Mouse (Mus musculus): ENCODE results near the gene Insr. TPM values are rescaled to one million over a fixed set of nuclear protein-coding genes. Genes with fewer than 3 reads are reported as not detected.

Insr gene
- total RNA-seq, 2 experiments from 2014 or later: 43.7 to 47.7 TPM

- DNase-seq (ENCODE audit: low spot score in 2 of 2): no peak
- intact Hi-C loops (cut with DNase I): no loop called here
These were observed 2.2 kb downstream of the Insr start for GRCm38 (mm10) chr8:3277266-3277665.

- DNase-seq (ENCODE audit: low spot score in 2 of 2): no peak
- intact Hi-C loops (cut with DNase I): no loop called here
These were observed 3.4 kb downstream of the Insr start for GRCm38 (mm10) chr8:3276009-3276408.

GRCm38 (mm10) chr8:3275189-3275588, 4.2 kb downstream of the Insr start:
- intact Hi-C loops (cut with DNase I): no loop called here
- DNase-seq (ENCODE audit: low spot score in 2 of 2): no peak

- intact Hi-C loops (cut with DNase I): no loop called here
- DNase-seq (ENCODE audit: low spot score in 2 of 2): no peak
These were observed 5.6 kb downstream of the Insr start for GRCm38 (mm10) chr8:3273799-3274198.

DNA sequence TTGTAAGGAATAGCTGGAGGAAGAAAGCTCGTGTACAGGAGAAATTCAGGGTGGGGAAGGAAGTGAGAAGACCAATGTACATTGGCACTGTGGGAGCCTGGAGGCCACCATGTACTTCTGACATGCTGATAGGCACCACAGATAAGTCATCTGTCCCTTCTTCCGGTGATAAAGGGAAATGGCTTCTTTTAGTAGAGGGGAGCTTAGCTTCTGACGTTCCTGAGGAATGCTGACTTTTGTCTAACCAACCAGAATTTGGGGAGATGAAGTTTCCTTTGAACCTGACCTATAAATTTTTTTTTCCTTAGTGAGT, 12.0 kb downstream of the Insr start:
- intact Hi-C loops (cut with DNase I): no loop called here

DNA sequence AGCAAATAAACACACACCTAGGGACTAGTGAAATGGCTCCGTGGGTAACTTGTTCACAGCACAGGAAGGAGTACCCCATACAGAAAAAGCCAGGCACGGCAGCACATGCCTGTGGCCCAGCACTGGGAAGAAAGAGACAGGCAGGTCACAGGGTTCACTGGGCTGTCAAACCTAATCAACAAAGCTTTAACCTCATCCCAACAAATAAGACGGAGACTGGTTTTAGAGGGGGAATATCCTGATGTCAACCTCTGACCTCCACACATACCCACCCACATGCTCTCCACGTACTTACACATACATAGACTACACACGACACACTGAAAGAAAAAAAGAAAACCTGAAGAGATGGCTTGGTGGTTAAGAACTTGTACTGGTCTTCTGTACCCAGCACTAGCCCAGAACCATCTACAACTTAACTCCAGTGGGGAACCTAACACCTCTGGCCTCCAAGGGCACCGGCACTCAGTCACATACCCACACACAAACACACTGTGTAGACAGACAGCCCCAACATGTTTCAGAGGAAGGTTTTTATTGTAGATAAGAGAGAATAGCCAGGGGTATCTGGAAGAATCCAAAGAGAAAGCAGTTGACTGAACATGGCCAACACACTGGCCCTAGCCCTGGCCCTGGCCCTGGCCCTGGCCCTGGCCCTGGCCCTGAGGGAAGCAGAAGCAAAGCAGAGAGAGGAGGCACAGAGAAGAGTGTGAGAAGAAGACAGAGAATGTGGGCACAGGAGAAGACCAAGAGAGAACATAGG, 12.6 kb downstream of the Insr start:
- intact Hi-C loops (cut with DNase I): no loop called here

More for the DNA sequence above, 12.0 kb downstream of the Insr start:
- DNase-seq (ENCODE audit: low spot score in 2 of 2): no peak

GRCm38 (mm10) chr8:3265182-3265581, 14.2 kb downstream of the Insr start:
- DNase-seq (ENCODE audit: low spot score in 2 of 2): no peak
- intact Hi-C loops (cut with DNase I): no loop called here

More for the DNA sequence above, 12.6 kb downstream of the Insr start:
- DNase-seq (ENCODE audit: low spot score in 2 of 2): no peak

DNA sequence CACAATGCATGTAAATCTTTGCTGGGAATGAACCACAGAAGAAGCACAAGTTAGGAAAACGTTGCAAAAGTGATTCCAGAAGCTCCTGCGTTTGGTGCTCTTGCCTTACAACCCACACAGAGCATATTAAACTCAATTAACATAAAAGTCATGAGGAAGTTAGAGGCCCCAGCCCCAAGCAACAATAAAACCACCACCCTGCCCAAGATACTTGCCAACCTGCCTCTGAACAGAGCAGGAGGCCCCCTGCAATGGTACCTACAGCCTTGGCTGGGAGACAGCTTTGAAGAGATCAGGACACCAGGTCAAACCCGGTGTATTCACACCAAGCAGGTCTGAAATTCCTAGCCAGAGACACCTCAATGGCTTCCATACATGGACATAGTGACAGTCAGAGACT, 16.6 kb downstream of the Insr start:
- DNase-seq (ENCODE audit: low spot score in 2 of 2): no peak
- intact Hi-C loops (cut with DNase I): no loop called here

DNA sequence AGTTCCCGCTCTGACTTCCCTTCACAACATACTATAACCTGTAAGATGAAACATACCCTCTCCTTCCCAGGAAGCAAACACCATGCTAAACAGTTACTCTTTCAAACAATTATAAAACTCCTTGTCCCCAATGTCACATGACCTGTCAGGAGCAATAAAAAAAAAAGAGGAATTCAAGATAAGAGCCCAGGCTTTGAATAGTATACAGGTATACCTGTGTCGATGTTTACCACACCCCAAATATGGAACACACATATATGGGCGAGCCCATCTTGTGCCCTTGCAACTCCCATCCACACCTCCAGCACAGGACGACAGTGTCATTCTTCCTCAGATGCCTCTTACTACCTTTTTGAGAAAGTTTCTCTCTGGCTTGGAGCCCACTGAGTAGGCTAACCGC, 18.3 kb downstream of the Insr start:
- intact Hi-C loops (cut with DNase I): no loop called here
- no peak for DNase-seq (ENCODE audit: low spot score in 2 of 2)

DNA sequence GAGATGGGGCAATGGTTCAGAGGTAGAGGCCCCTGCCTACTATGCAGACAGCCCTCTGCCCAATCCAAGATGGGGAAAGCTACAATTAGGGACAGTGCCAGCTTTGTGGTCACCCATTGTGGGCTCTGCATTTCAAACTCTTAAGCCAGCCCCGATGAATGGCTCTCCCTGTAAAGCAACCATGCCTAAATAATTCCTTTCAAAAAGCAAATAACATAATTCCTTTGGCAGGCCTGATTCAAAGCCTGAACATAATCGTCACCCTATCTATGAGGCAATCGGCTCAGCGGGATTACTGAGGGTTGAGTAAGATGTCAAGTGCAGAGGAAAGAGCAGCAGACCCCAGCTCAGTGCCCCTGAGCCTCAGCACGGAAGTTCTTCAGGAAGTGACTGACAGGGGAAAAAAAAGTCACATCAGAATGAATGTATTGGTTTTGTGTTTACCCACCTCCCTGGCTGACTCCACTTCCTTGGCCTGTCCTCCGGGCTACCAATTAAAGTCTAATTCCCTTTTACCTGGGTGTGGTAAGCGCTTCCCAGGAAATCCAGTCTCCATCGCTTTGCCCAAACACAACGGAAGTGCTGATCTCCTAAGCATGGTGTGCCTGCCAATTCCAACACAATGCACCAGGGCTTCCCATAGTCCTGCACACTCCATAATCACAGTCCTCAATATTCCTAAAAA, 19.1 kb downstream of the Insr start:
- intact Hi-C loops (cut with DNase I): no loop called here
- DNase-seq (ENCODE audit: low spot score in 2 of 2): no peak

- DNase-seq (ENCODE audit: low spot score in 2 of 2): no peak
- intact Hi-C loops (cut with DNase I): no loop called here
These were observed 23.1 kb downstream of the Insr start for GRCm38 (mm10) chr8:3256147-3256940.

DNA sequence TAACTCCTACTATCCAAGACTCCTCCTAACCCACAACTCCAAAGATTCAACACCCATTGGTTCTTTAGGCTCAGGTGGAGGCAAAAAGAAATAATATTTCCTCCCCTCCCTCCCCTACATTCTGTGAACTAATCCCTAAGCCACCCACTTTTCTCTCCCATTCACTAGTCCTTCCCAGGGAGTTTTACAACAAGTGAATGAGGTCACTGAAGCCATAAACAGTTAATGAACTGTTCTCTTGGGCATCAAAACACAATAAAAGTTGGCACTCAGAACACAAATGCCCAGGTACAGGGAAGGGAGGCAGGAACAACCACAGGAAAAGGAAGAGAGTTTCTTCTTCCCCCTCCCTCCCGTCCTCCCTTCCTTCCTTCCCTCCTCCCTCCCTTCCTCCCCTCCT, 24.1 kb downstream of the Insr start:
- DNase-seq (ENCODE audit: low spot score in 2 of 2): no peak
- intact Hi-C loops (cut with DNase I): no loop called here

- intact Hi-C loops (cut with DNase I): no loop called here
- peak in 1 of 2 experiments; percentile 20 for DNase-seq (ENCODE audit: low spot score in 2 of 2)
These were observed 26.2 kb downstream of the Insr start for GRCm38 (mm10) chr8:3253179-3253578.

DNA sequence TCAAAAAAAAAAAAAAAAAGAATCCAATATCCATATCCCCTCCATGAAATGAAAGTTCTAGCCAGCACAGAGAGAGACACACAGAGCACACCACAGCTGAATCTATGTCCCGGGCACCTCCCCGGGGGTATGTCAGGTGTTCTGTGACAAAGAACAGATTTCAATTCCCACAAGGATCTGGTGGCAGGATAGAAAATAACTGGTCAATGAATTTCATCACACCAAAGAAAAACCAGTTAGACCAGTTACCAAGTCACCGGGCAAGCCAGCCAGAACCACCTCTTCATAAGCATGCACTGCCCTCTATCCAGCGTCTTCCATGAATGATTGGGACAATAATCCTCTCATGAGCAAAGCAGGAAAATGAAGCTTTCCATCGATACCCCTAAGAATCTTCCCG, 26.8 kb downstream of the Insr start:
- no peak for DNase-seq (ENCODE audit: low spot score in 2 of 2)
- intact Hi-C loops (cut with DNase I): no loop called here

DNA sequence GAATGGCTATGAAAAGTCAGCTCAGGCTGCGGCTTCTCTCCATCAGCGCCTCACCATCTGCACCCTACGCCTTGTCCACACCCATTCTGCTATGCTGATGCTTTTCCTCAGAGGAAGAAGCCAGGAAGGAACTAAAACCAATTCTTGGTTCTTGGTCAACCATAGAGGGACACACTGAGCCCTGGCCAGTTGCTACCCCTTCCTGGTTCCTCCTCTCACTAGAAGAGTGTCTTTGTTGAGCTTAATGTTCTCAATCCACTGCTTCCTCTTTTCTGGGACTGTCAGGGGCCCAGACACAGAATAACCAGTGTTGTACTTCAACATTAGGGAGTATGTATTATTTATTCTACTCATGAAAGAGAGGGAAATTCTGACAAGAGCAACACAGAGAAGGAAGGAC, 28.3 kb downstream of the Insr start:
- intact Hi-C loops (cut with DNase I): no loop called here
- no peak for DNase-seq (ENCODE audit: low spot score in 2 of 2)

- intact Hi-C loops (cut with DNase I): no loop called here
- DNase-seq (ENCODE audit: low spot score in 2 of 2): no peak
These were observed 29.5 kb downstream of the Insr start for GRCm38 (mm10) chr8:3249886-3250285.

- intact Hi-C loops (cut with DNase I): no loop called here
- no peak for DNase-seq (ENCODE audit: low spot score in 2 of 2)
These were observed 30.7 kb downstream of the Insr start for GRCm38 (mm10) chr8:3248704-3249103.

GRCm38 (mm10) chr8:3247129-3247528, 32.3 kb downstream of the Insr start:
- intact Hi-C loops (cut with DNase I): no loop called here
- DNase-seq (ENCODE audit: low spot score in 2 of 2): no peak

DNA sequence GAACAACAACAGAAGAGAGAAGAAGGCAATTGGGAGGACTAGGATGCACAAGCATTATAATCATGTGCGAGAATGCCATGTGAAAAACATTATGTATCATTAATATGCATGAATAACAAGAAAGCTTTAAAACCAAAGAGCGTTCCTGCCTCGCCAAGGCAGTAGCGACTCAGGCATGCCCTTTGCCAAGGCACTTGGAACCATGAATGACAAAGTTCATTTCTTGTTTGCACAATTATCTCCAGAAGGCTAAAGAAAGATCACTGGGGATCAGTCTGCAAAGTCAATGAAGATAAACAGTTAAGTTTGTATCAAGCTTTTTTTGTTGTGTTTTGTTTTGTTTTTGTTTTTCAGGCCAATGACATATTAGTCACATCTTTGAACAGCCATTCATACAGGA, 36.2 kb downstream of the Insr start:
- no peak for DNase-seq (ENCODE audit: low spot score in 2 of 2)
- intact Hi-C loops (cut with DNase I): no loop called here

DNA sequence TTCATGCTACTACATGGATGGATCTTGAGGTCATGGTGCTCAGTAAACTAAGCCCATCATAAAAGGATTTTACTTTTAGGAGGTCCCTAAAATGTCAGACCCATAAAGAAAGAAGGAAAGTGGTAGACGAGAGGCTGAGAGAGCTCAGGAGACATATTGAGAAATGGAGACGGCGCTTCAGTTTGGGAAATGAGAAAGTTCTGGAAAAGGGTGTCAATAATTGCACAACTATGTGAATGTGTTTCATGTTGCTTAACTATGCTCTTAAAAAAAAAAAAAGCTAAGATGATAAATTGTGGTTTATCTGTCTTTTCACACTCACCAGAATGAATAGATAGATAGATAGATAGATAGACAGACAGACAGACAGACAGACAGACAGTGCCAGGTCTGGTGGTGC, 38.7 kb downstream of the Insr start:
- DNase-seq (ENCODE audit: low spot score in 2 of 2): no peak
- intact Hi-C loops (cut with DNase I): no loop called here

DNA sequence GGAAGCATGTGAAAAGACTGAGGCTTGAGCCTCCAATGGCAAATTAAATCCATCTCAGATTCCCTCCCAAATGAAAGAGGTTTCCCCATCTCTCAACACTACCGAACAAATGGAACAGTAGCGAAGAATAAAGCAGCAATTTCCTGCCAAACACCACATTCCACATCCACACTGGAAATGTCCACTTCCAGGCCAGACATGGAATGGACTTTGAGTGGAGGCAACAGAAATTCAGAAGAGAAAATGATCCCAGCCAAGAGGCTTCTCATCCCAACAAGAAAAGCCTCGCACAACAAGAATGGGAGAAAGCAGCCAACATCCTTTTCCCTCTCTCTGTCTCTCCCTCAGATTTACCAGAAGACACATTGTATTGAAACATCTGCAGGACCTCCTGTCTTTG, 39.8 kb downstream of the Insr start:
- no peak for DNase-seq (ENCODE audit: low spot score in 2 of 2)
- intact Hi-C loops (cut with DNase I): no loop called here

Data from left cerebral cortex, postnatal 25 days (tissue).